In the genomic region with DNA sequence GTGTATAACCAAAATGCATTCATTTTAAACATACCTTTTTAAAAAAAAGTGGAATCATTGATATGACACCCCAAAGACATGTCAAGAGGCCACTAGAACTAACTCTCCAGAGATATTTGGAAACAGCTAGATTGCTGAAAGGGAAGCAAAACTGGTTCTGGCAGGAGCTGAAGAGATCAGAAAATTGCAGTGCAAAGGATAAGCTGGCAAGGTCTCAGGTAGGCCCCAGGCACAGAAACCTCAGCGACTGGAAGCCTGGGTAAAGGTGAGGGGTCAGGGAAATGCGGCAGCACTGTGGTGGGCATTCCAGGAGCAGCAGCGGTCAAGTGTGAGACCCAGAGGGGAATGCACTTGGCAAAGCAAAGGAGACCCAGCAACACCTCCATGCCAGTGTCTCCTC, we compare ENCODE assay signal across 22 mouse cellular contexts. TPM values are rescaled to one million over a fixed set of nuclear protein-coding genes. Genes with fewer than 3 reads are reported as not detected.
"Had no signal": no experiment of that assay in that cellular context is flagged by ENCODE, and none has a peak within 500 bp of the region (broad histone marks: within the 10 kb centered on the region; RNA-seq: fewer than 3 reads in every experiment).

No protein-coding gene starts in this region.

- ATAC-seq: inflammation-experienced regulatory T-cells, adult 6 months; liver, embryonic 12.5 days; midbrain, embryonic 15.5 days had no signal

- H3K9ac ChIP-seq: kidney, embryonic 15.5 days; liver, embryonic 12.5 days; liver, embryonic 15.5 days; lung, embryonic 14.5 days; midbrain, embryonic 12.5 days; midbrain, embryonic 15.5 days; neural tube, embryonic 12.5 days; neural tube, embryonic 15.5 days had no signal

- H3K4me3 ChIP-seq: kidney, embryonic 15.5 days; left cerebral cortex, adult 2 months; liver, embryonic 12.5 days; liver, embryonic 15.5 days; midbrain, embryonic 12.5 days; midbrain, embryonic 15.5 days; neural tube, embryonic 12.5 days; neural tube, embryonic 15.5 days had no signal

- H3K9me3 ChIP-seq: kidney, embryonic 15.5 days; liver, embryonic 12.5 days; liver, embryonic 15.5 days; midbrain, embryonic 12.5 days; midbrain, embryonic 15.5 days; neural tube, embryonic 12.5 days; neural tube, embryonic 15.5 days had no signal

- H3K4me2 ChIP-seq: kidney, embryonic 15.5 days; liver, embryonic 12.5 days; liver, embryonic 15.5 days; lung, embryonic 14.5 days; midbrain, embryonic 12.5 days; midbrain, embryonic 15.5 days; neural tube, embryonic 12.5 days; neural tube, embryonic 15.5 days had no signal

- H3K4me1 ChIP-seq: liver, embryonic 12.5 days; liver, embryonic 15.5 days; midbrain, embryonic 12.5 days; midbrain, embryonic 15.5 days; neural tube, embryonic 12.5 days; neural tube, embryonic 15.5 days had no signal

- H3K27me3 ChIP-seq: liver, embryonic 12.5 days; liver, embryonic 15.5 days; midbrain, embryonic 12.5 days; midbrain, embryonic 15.5 days; neural tube, embryonic 12.5 days; neural tube, embryonic 15.5 days had no signal

- DNase-seq: kidney, adult 11 months; kidney, adult 8-10 months; kidney, postnatal 10 days; kidney, postnatal 36 days; layer of hippocampus, postnatal 36 days; lung, embryonic 14.5 days; right cerebral cortex, adult 18-20 months; right cerebral cortex, postnatal 14 days; right cerebral cortex, postnatal 4 days; thymus, adult 2 months; thymus, postnatal 14 days; thymus, postnatal 4 days had no signal

- H3K27ac ChIP-seq: kidney, embryonic 15.5 days; left cerebral cortex, adult 2 months; liver, embryonic 12.5 days; liver, embryonic 15.5 days; midbrain, embryonic 12.5 days; midbrain, embryonic 15.5 days; neural tube, embryonic 12.5 days; neural tube, embryonic 15.5 days had no signal

- H3K36me3 ChIP-seq: kidney, embryonic 15.5 days; liver, embryonic 12.5 days; liver, embryonic 15.5 days; midbrain, embryonic 12.5 days; midbrain, embryonic 15.5 days; neural tube, embryonic 12.5 days; neural tube, embryonic 15.5 days had no signal

RNA-seq across cellular contexts. Expression of a gene that starts 30.0 kb away (rescaled TPM):
- total RNA-seq: megakaryocyte-erythroid progenitor cell, adult 5-6 weeks had no signal
- polyA plus RNA-seq: inflammation-experienced regulatory T-cells, adult 6 months had no signal
